Mouse (Mus musculus): ENCODE data around the gene Rps19bp1. TPM values are rescaled to one million over a fixed set of nuclear protein-coding genes. Genes with fewer than 3 reads are reported as not detected.

Gene Rps19bp1
- 10 to 100 TPM; 41.4 to 46.9 TPM for total RNA-seq (2021)
- long read RNA-seq, experiment 1, transcript Rps19bp1-201 (4 exons, 838 nt) = major isoform, 82 of 86 reads
- long read RNA-seq, experiment 1, partial matches to known transcripts = 2 of 86 reads
- long read RNA-seq, experiment 1, other reads (novel, unspliced or antisense) = 1 of 86 reads
- long read RNA-seq, experiment 2, transcript Rps19bp1-201 (4 exons, 838 nt) = major isoform, 37 of 40 reads
- long read RNA-seq, experiment 2, partial matches to known transcripts = 2 of 40 reads
- long read RNA-seq, experiment 2, other reads (novel, unspliced or antisense) = 1 of 40 reads

- DNase-seq = peak; percentile 92
Observed at GRCm38 (mm10) chr15:80263610-80264575, at the start of gene Rps19bp1. Gene Rps19bp1 (minus strand): TSS chr15:80264315.

GRCm38 (mm10) chr15:80306146-80306545 lies 42.0 kb upstream of the Rps19bp1 start:
- no peak for DNase-seq

- no peak for DNase-seq
Observed at GRCm38 (mm10) chr15:80304188-80304587, 40.1 kb upstream of the Rps19bp1 start.

GRCm38 (mm10) chr15:80303779-80304178 lies 39.7 kb upstream of the Rps19bp1 start:
- DNase-seq = no peak

- no peak for DNase-seq
Observed at GRCm38 (mm10) chr15:80297146-80297545, 33.0 kb upstream of the Rps19bp1 start.

GRCm38 (mm10) chr15:80289436-80289835 lies 25.3 kb upstream of the Rps19bp1 start:
- peak; percentile 79 to 83 for DNase-seq

- peak in 1 of 2 experiments; percentile 19 for DNase-seq
Observed at GRCm38 (mm10) chr15:80288036-80288435, 23.9 kb upstream of the Rps19bp1 start.

- peak in 1 of 2 experiments; percentile 27 for DNase-seq
Observed at GRCm38 (mm10) chr15:80286851-80287415, 22.8 kb upstream of the Rps19bp1 start, which contains the start of gene Cacna1i. Gene Cacna1i (plus strand): TSS chr15:80287238.

GRCm38 (mm10) chr15:80280646-80281045 lies 16.5 kb upstream of the Rps19bp1 start:
- peak in 1 of 2 experiments; percentile 43 for DNase-seq

GRCm38 (mm10) chr15:80279053-80279452 lies 14.9 kb upstream of the Rps19bp1 start:
- no peak for DNase-seq

GRCm38 (mm10) chr15:80278121-80278759 lies 14.1 kb upstream of the Rps19bp1 start:
- no peak for DNase-seq

GRCm38 (mm10) chr15:80277625-80278024 lies 13.5 kb upstream of the Rps19bp1 start:
- peak; percentile 77 to 78 for DNase-seq

GRCm38 (mm10) chr15:80277107-80277506 lies 13.0 kb upstream of the Rps19bp1 start:
- no peak for DNase-seq

GRCm38 (mm10) chr15:80271858-80272396 lies 7.8 kb upstream of the Rps19bp1 start:
- DNase-seq = no peak

- DNase-seq = peak; percentile 80 to 84
Observed at GRCm38 (mm10) chr15:80266281-80266680, 2.2 kb upstream of the Rps19bp1 start.

- no peak for DNase-seq
Observed at GRCm38 (mm10) chr15:80261100-80261499, 3.0 kb downstream of the Rps19bp1 start.

GRCm38 (mm10) chr15:80260677-80261076 lies 3.4 kb downstream of the Rps19bp1 start:
- peak; percentile 86 to 89 for DNase-seq

GRCm38 (mm10) chr15:80259406-80260045 lies 4.6 kb downstream of the Rps19bp1 start:
- no peak for DNase-seq

GRCm38 (mm10) chr15:80258240-80259170 lies 5.6 kb downstream of the Rps19bp1 start:
- DNase-seq = peak; percentile 29 to 37
